Mouse (Mus musculus) frontal cortex, postnatal 25 days (tissue): ENCODE measurements around the gene Slc8a1.

Experiments used
- DNase-seq, 2 experiments: peaks; one replicate each; pipeline ENCODE4 v3.0.0; 2022; ENCODE audit warnings: low spot score in 2 of 2

Gene Slc8a1

GRCm38 (mm10) chr17:81504040-81504439 lies 234.1 kb downstream of the Slc8a1 start:
- DNase-seq = no peak

GRCm38 (mm10) chr17:81502732-81503131 lies 235.4 kb downstream of the Slc8a1 start:
- DNase-seq = no peak

- no peak for DNase-seq
Observed at GRCm38 (mm10) chr17:81500686-81501407, 237.3 kb downstream of the Slc8a1 start.

GRCm38 (mm10) chr17:81497919-81498318 lies 240.3 kb downstream of the Slc8a1 start:
- no peak for DNase-seq

GRCm38 (mm10) chr17:81496616-81497015 lies 241.6 kb downstream of the Slc8a1 start:
- no peak for DNase-seq

- DNase-seq = no peak
Observed at GRCm38 (mm10) chr17:81492216-81492865, 245.8 kb downstream of the Slc8a1 start.

- DNase-seq = no peak
Observed at GRCm38 (mm10) chr17:81486388-81486787, 251.8 kb downstream of the Slc8a1 start.

- no peak for DNase-seq
Observed at GRCm38 (mm10) chr17:81481843-81482490, 256.2 kb downstream of the Slc8a1 start.

- no peak for DNase-seq
Observed at GRCm38 (mm10) chr17:81480351-81481161, 257.6 kb downstream of the Slc8a1 start.

GRCm38 (mm10) chr17:81479807-81480206 lies 258.4 kb downstream of the Slc8a1 start:
- no peak for DNase-seq

- no peak for DNase-seq
Observed at GRCm38 (mm10) chr17:81477420-81477819, 260.8 kb downstream of the Slc8a1 start.

- no peak for DNase-seq
Observed at GRCm38 (mm10) chr17:81473363-81473762, 264.8 kb downstream of the Slc8a1 start.

GRCm38 (mm10) chr17:81468941-81469340 lies 269.2 kb downstream of the Slc8a1 start:
- DNase-seq = no peak

GRCm38 (mm10) chr17:81459379-81459778 lies 278.8 kb downstream of the Slc8a1 start:
- DNase-seq = no peak

GRCm38 (mm10) chr17:81455977-81456376 lies 282.2 kb downstream of the Slc8a1 start:
- DNase-seq = no peak

GRCm38 (mm10) chr17:81455269-81455668 lies 282.9 kb downstream of the Slc8a1 start:
- DNase-seq = no peak

GRCm38 (mm10) chr17:81441463-81441862 lies 296.7 kb downstream of the Slc8a1 start, which contains the start of gene Gm11096:
Gm11096 (plus strand) TSS chr17:81441763.
- no peak for DNase-seq

- DNase-seq = no peak
Observed at GRCm38 (mm10) chr17:81433148-81433547, 305.0 kb downstream of the Slc8a1 start.

- DNase-seq = no peak
Observed at GRCm38 (mm10) chr17:81432733-81433132, 305.4 kb downstream of the Slc8a1 start.

- peak in 1 of 2 experiments; percentile 33 for DNase-seq
Observed at GRCm38 (mm10) chr17:81427245-81427644, 310.9 kb downstream of the Slc8a1 start.

GRCm38 (mm10) chr17:81424256-81424912 lies 313.8 kb downstream of the Slc8a1 start:
- no peak for DNase-seq
